Mouse (Mus musculus) stomach, postnatal 0 days (tissue): ENCODE measurements around the gene Rgl3.

Source experiments
- CTCF ChIP-seq: IDR thresholded peaks from 2 replicates; pipeline ENCODE4 v1.5.1; 2016; ENCODE audit warnings: antibody characterized with exemption, low read depth, mild to moderate bottlenecking, moderate library complexity
- EP300 ChIP-seq: optimal IDR thresholded peaks from 2 replicates; pipeline ENCODE3; 2016; ENCODE audit warnings: antibody characterized with exemption

DNA sequence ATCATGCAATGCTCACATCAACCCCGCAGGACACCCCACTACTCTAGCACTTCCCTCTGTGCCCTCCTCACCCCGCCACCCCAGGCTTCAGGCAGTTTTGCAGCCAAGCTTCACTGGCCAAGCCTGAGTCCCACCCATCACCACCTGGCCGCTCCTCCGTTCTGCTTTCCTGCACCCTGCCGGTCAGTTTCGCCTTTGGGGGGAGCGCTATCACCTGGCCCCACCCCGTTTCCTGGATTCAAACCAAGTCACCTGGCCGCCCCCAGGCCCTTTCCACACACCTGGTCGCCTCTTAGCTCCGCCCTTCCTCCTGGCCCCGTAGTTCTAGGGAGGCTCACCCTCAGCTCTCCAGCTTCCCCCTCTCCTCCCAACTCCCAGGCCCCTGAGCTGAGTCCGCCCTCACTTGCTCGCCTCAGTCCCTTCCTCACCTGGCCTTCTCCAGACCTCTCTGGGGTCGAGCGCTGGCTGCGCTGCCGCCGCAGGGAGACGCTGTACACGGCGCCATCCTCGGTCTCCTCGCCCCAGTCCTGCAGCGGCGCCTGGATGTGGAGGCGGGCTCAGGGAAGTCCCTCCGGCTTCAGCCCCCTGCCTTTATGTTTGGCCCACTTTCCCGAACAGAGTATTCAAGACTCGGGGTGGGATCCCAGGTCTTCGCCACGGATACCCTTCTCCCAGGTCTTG, 685 bp downstream of the Rgl3 start:
- TF ChIP-seq CTCF (peak; percentile 27), EP300 (no peak)
